Mouse (Mus musculus) ovary, postnatal 14 days (tissue): Measurements from ENCODE around the gene Rpl22.
A peak's percentile ranks its signal among the peaks of the same experiment; 100 is the strongest.

Experiments
- DNase-seq: peaks from one replicate; pipeline ENCODE4 v3.0.0; 2022; ENCODE audit warnings: low spot score

The Rpl22 gene

GRCm38 (mm10) chr4:152325574-152326411 is at the start of gene Rpl22:
TSS of gene Rpl22 (plus strand) at chr4:152325742.
- DNase-seq = peak; percentile 77

GRCm38 (mm10) chr4:152276389-152277347 is 48.9 kb upstream of the Rpl22 start:
- DNase-seq = no peak

GRCm38 (mm10) chr4:152277916-152278315 is 47.6 kb upstream of the Rpl22 start:
- DNase-seq = no peak

GRCm38 (mm10) chr4:152278986-152279385 is 46.6 kb upstream of the Rpl22 start:
- no peak for DNase-seq

DNA sequence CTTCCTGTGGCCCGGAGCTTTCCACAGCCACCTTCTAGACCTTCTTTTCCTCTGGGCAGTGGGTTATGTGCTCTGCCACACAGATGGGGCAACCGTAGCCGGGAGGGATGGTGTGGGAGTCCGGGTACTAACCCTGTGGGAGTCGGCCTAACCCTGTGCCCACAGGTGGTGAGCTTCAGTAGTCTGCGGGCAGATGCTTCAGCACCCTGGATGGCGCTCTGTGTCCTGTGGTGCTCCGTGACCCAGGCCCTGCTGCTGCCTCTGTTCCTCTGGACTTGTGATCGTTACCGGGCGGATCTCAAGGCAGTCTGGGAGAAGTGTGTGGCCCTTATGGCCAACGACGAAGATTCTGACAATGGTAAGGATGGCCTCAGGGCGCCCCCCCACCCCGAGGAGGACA is 43.9 kb upstream of the Rpl22 start:
- no peak for DNase-seq

DNA sequence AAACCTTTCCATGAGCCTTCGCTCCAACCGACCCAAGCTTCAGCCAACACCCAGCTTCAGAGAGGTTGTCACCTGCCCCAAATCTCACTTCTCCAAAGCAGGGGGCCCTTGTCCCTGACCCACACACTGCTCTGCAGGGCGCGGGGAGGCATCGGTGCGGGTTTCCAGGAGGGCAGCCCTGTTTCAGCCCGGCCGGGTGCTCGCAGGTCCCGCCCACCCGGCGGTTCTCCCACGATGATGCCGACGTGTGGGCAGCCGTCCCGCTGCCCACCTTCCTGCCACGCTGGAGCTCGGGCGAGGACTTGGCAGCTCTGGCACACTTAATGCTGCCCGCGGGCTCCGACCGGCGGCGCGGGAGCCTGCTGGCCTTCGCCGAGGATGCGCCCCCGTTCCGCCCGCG is 42.8 kb upstream of the Rpl22 start:
- no peak for DNase-seq

DNA sequence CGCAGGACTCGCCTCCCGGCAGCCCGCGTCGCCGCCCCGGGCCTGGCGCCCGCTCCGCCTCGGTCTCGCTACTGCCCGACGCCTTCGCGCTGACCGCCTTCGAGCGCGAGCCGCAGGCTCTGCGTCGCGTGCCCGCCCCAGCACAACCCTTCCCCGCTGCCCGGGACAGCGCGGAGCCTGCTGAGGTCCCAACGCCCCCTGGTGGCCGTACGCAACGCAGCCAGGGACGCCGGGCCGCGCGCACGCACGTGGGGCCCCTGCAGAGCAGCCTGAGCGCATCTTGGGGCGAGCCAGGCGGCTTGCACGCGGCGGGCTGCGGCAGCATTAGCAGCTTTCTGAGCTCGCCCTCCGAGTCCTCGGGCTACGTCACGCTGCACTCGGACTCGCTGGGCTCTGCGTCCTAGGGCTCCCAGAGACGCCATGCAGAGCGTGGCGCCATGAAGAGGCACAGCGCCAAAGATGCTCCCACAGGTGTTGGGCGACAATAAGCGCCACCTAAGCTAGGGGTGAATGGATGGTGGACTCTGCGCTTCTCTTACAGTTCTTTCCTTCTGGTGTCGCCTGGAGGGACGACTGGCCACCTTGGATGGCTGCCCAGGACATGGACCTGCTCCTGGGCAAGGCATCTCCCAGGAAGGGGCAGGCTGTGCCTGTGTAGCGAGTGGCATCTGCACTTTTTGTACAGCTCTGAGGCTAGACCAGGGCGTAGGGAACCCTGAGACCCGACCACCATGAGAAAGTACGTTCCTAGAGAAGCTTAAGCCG is 42.2 kb upstream of the Rpl22 start:
- DNase-seq = peak; percentile 78

GRCm38 (mm10) chr4:152285505-152285904 is 40.0 kb upstream of the Rpl22 start:
- no peak for DNase-seq

DNA sequence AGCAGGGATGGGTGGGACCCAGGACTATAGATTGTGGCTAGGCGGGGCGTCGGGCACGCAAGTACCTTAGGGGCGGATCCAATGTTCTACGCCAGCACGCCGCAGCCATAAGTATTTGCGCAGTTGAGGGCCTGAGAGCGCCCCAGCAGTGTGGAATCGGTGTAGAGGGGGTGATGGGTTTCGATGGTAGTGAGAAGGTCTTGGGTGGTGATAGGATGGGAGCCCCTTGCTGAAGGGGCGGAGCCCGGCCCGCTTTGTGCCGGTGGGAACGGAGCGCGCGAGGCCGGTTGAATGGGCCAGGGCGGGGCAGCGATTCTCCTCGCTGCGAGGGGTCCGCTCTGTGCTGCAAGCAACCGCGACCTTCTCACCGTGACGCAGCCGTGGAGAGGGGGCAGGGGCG is 39.4 kb upstream of the Rpl22 start:
- DNase-seq = no peak

DNA sequence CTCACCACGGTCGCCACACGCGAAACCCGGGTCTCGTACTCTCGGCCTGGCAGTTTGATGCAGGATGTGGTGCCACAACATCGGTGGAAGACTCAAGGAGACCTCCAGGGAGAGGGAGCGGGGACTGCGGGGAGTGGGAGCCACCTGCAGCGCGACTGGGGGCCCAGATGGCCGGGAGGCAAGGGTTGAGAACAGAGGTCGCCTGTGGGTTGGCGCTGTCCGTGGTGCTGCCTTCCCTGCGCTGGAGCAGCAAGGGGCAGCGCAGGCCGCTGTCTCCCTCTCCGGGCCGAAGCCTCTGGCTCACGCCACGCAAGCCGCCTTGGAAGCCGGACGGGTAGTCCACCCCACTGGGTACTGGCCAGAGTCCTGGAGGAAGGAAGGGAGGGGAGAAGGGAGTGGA is 38.7 kb upstream of the Rpl22 start:
- DNase-seq = no peak

DNA sequence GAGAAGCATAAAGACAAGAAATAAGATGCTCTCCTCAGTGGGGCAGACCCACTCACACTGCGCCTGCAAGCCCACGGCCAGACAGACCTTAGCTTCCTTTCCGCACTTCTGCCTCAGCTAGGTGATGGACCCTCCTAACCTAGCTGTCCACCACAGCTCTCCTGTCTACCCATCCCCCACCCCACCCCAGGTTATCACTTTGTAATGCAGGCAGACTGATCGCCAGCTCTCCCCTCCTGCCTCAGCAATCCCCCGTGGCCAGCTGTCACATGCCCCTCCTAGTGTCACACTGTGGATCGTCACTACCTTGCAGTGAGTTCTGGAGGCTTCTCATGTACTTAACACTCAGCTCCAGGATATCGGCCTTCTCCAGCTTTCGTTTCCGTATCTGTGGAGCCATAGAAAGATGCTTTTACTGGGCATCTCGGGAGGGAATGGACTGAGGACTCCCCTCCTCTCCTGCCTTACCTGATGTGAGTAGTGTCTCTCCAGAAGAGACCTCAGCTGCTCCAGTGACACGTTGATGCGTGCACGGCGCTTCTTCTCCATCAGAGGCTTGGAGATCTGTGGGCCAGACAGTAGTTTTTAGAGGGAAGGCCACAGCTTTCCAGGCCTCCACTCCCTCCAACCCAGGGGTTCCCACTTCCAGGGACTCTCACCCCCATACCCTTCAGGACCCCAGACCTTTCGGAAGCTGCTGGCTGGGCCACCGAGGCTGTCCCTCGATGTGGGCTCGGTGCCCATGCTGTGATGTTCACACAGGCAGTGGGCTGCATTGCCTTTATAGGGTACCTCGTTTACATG is 38.0 kb upstream of the Rpl22 start:
- no peak for DNase-seq

DNA sequence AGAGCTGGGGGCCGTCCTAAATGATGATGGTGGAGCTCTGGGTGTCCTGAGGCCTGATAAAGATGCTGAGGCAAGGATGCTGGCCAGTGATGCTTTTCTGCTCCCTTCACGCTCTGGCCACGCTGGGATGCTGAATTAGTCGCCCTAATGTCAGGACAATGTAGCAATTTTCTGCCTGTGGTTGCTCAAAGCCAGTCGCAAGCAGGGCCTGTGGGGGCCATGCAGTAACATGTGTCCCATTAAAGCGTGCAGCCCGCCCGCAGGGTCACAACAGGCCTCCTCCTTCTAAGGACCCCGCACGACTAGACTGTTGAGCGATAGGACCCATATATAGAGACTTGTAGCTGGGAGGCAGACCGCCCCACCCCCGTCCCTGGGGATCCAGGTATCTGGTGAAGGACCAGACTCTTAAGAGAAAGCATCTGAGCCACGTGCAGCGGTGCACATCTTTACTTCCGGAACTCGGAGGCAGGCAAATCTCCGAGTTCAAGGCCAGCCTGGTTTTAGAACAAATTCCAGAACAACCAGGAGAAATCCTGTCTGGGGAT is 37.1 kb upstream of the Rpl22 start:
- no peak for DNase-seq

- no peak for DNase-seq
Observed at GRCm38 (mm10) chr4:152290385-152290784, 35.2 kb upstream of the Rpl22 start.

GRCm38 (mm10) chr4:152290991-152291390 is 34.6 kb upstream of the Rpl22 start:
- DNase-seq = no peak

GRCm38 (mm10) chr4:152291562-152291961 is 34.0 kb upstream of the Rpl22 start, which contains the start of gene Hes3:
TSS of gene Hes3 (minus strand) at chr4:152291662.
- DNase-seq = no peak

DNA sequence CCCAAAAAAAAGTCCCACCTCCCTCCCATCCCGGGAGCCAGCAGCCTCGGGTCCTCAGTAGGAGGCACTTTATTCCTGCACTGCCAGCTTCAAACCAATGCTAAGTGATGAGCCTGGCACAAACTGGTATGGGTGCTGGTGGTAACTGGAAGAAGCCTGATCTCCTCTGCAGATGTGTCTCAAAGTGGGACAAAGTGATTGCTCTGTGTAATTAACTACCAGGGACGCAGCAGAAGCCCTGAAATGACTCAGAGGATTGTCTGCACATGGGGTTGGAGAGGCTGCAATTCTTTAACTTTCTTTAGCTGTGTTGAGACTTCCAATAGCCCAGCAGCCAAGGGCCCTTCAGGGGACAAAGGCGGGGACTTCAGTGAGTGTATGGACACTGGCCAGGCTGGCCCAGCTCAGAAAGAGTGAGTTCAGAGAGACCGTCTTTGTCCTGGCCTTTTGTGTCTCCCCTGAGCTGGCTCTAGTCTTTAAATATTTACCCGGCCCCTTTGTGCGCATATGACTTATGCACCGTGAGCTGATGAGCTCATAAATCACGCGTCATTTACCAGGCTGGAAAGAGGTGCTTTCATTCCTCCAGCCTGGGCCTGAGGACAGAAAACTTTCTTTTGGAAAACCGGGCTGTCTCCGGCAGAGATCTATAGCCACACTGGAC is 33.3 kb upstream of the Rpl22 start:
- DNase-seq = no peak

DNA sequence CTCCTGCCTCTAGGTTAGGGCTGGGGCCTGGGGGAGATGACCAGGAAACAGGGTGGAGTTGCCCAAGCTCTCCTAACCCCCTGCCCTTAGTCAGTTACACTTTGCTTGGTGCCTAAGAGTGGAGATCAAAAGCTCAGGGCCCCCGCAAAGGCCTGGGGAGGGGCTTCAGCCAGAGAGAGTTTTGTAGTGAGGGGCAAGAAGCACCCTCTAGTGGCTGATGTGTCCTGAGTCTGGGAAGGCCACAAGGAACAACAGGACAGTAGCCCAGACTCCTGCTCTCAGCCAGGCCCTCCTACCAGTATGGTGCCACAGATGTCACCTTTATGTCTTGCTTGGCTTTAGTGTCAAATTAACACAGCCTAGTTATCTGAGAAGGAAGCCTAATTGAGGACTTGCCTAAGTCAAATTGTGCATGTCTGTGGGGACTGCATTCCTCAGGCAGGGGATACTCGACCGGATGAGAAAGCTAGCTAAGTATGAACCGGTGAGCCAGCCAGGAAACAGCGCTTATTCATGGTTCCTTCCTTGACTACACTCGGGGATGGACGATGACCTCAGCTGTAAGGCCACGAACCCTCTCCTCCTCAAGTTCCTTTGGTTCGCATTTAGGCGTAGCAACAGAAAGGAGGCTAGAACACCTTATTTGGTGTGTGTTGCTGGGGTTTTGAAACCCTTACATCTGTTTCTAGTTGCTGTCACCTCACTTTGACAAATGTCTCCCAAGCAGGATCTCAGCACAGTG is 31.2 kb upstream of the Rpl22 start:
- DNase-seq = no peak

DNA sequence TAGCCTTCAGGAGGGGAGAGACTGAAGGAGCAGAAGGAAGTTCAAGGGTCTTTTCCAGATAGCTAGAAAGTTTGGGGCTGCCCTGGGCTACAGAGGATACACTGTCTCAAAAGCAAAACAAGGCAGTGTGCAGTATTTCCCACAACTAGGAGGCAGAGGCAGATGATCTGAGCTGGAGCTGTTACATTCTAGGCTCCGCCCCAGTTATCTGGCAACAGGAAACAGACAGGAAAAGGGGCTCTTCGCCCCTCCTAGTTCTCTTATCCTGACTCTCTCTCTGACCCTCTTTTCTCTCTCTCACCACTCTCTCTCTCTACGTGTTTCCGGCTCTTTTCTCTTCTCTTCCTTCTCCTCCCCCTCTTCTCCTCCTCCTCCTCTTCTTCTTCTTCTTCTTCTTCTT is 29.6 kb upstream of the Rpl22 start:
- no peak for DNase-seq

- DNase-seq = no peak
Observed at GRCm38 (mm10) chr4:152296371-152296770, 29.2 kb upstream of the Rpl22 start.
